Mouse (Mus musculus): Measurements from ENCODE around the gene Atrip.

The Atrip gene

GRCm38 (mm10) chr9:109058006-109058765 lies 15.7 kb downstream of the Atrip start:
- DNase-seq (ENCODE audit: low read depth) = no peak

- DNase-seq (ENCODE audit: low read depth) = no peak
Observed at GRCm38 (mm10) chr9:109057543-109057942, 16.4 kb downstream of the Atrip start.

GRCm38 (mm10) chr9:109056916-109057315 lies 17.0 kb downstream of the Atrip start:
- no peak for DNase-seq (ENCODE audit: low read depth)

- DNase-seq (ENCODE audit: low read depth) = no peak
Observed at GRCm38 (mm10) chr9:109056081-109056690, 17.7 kb downstream of the Atrip start.

- DNase-seq (ENCODE audit: low read depth) = no peak
Observed at GRCm38 (mm10) chr9:109055271-109056030, 18.5 kb downstream of the Atrip start.

GRCm38 (mm10) chr9:109054712-109055111 lies 19.2 kb downstream of the Atrip start:
- peak; percentile 95 for DNase-seq (ENCODE audit: low read depth)

- no peak for DNase-seq (ENCODE audit: low read depth)
Observed at GRCm38 (mm10) chr9:109053851-109054250, 20.1 kb downstream of the Atrip start.

- no peak for DNase-seq (ENCODE audit: low read depth)
Observed at GRCm38 (mm10) chr9:109053366-109053765, 20.6 kb downstream of the Atrip start.

GRCm38 (mm10) chr9:109052490-109053260 lies 21.2 kb downstream of the Atrip start:
- DNase-seq (ENCODE audit: low read depth) = no peak

- no peak for DNase-seq (ENCODE audit: low read depth)
Observed at GRCm38 (mm10) chr9:109051651-109052489, 22.1 kb downstream of the Atrip start.

- DNase-seq (ENCODE audit: low read depth) = no peak
Observed at GRCm38 (mm10) chr9:109051011-109051501, 22.9 kb downstream of the Atrip start.

GRCm38 (mm10) chr9:109050674-109050997 lies 23.3 kb downstream of the Atrip start:
- DNase-seq (ENCODE audit: low read depth) = no peak

- no peak for DNase-seq (ENCODE audit: low read depth)
Observed at GRCm38 (mm10) chr9:109049996-109050673, 23.8 kb downstream of the Atrip start.

GRCm38 (mm10) chr9:109049316-109049715 lies 24.6 kb downstream of the Atrip start:
- no peak for DNase-seq (ENCODE audit: low read depth)

- DNase-seq (ENCODE audit: low read depth) = peak; percentile 76
Observed at GRCm38 (mm10) chr9:109046306-109046705, 27.6 kb downstream of the Atrip start.

GRCm38 (mm10) chr9:109041351-109041750 lies 32.6 kb downstream of the Atrip start:
- no peak for DNase-seq (ENCODE audit: low read depth)

GRCm38 (mm10) chr9:109040906-109041305 lies 33.0 kb downstream of the Atrip start:
- DNase-seq (ENCODE audit: low read depth) = no peak

- DNase-seq (ENCODE audit: low read depth) = no peak
Observed at GRCm38 (mm10) chr9:109040216-109040615, 33.7 kb downstream of the Atrip start.

GRCm38 (mm10) chr9:109039681-109040080 lies 34.2 kb downstream of the Atrip start:
- no peak for DNase-seq (ENCODE audit: low read depth)

GRCm38 (mm10) chr9:109038901-109039364 lies 35.0 kb downstream of the Atrip start:
- DNase-seq (ENCODE audit: low read depth) = peak; percentile 77

Data from 416B (cell line).